Mouse (Mus musculus): ENCODE results near the gene Pik3c2g. TPM values are rescaled to one million over a fixed set of nuclear protein-coding genes. Genes with fewer than 3 reads are reported as not detected.

Pik3c2g gene
- polyA plus RNA-seq, 1 experiment: not detected

GRCm38 (mm10) chr6:139964895-139965294, 377.9 kb downstream of the Pik3c2g start:
- no peaks in the 10 kb centered on the region for H3K4me1 ChIP-seq (ENCODE audit: control insufficient read depth, insufficient read depth, low read length)
- H3K9me3 ChIP-seq (replicated peaks; ENCODE audit: control insufficient read depth, insufficient read depth, low read length, poor library complexity, severe bottlenecking): no peaks in the 10 kb centered on the region
- no peak overlapping the region for H3K27ac ChIP-seq (ENCODE audit: insufficient read depth, low read length)
- H3K27me3 ChIP-seq (ENCODE audit: control insufficient read depth, insufficient read depth, low read length, poor library complexity, severe bottlenecking): no peaks in the 10 kb centered on the region
- TF ChIP-seq CTCF (IDR thresholded peaks at IDR 0.05; ENCODE audit: low read depth, low read length): no peak
- TF ChIP-seq POLR2A (IDR thresholded peaks at IDR 0.05; ENCODE audit: insufficient read depth, low read length): no peak
- no peak for TF ChIP-seq EP300 (IDR thresholded peaks at IDR 0.05; ENCODE audit: insufficient read depth, low read depth, low read length)
- H3K4me3 ChIP-seq (ENCODE audit: low read depth, low read length): no peak overlapping the region
- H3K9ac ChIP-seq (ENCODE audit: low read depth, poor library complexity, severe bottlenecking): no peak overlapping the region
- H3K36me3 ChIP-seq (ENCODE audit: control insufficient read depth, insufficient read depth, low read length, poor library complexity, severe bottlenecking): no peaks in the 10 kb centered on the region

- H3K4me3 ChIP-seq (ENCODE audit: low read depth, low read length): no peak overlapping the region
- H3K27ac ChIP-seq (ENCODE audit: insufficient read depth, low read length): no peak overlapping the region
- H3K9ac ChIP-seq (ENCODE audit: low read depth, poor library complexity, severe bottlenecking): no peak overlapping the region
- H3K27me3 ChIP-seq (ENCODE audit: control insufficient read depth, insufficient read depth, low read length, poor library complexity, severe bottlenecking): no peaks in the 10 kb centered on the region
- TF ChIP-seq POLR2A (IDR thresholded peaks at IDR 0.05; ENCODE audit: insufficient read depth, low read length): no peak
- TF ChIP-seq EP300 (IDR thresholded peaks at IDR 0.05; ENCODE audit: insufficient read depth, low read depth, low read length): no peak
- no peak for TF ChIP-seq CTCF (IDR thresholded peaks at IDR 0.05; ENCODE audit: low read depth, low read length)
- no peaks in the 10 kb centered on the region for H3K4me1 ChIP-seq (ENCODE audit: control insufficient read depth, insufficient read depth, low read length)
- no peaks in the 10 kb centered on the region for H3K9me3 ChIP-seq (replicated peaks; ENCODE audit: control insufficient read depth, insufficient read depth, low read length, poor library complexity, severe bottlenecking)
- no peaks in the 10 kb centered on the region for H3K36me3 ChIP-seq (ENCODE audit: control insufficient read depth, insufficient read depth, low read length, poor library complexity, severe bottlenecking)
Measured at GRCm38 (mm10) chr6:139966684-139967083, 379.7 kb downstream of the Pik3c2g start.

- H3K4me1 ChIP-seq (ENCODE audit: control insufficient read depth, insufficient read depth, low read length): no peaks in the 10 kb centered on the region
- no peaks in the 10 kb centered on the region for H3K9me3 ChIP-seq (replicated peaks; ENCODE audit: control insufficient read depth, insufficient read depth, low read length, poor library complexity, severe bottlenecking)
- no peaks in the 10 kb centered on the region for H3K36me3 ChIP-seq (ENCODE audit: control insufficient read depth, insufficient read depth, low read length, poor library complexity, severe bottlenecking)
- no peak overlapping the region for H3K4me3 ChIP-seq (ENCODE audit: low read depth, low read length)
- TF ChIP-seq POLR2A (IDR thresholded peaks at IDR 0.05; ENCODE audit: insufficient read depth, low read length) (no peak), CTCF (IDR thresholded peaks at IDR 0.05; ENCODE audit: low read depth, low read length) (no peak), EP300 (IDR thresholded peaks at IDR 0.05; ENCODE audit: insufficient read depth, low read depth, low read length) (no peak)
- no peak overlapping the region for H3K9ac ChIP-seq (ENCODE audit: low read depth, poor library complexity, severe bottlenecking)
- H3K27me3 ChIP-seq (ENCODE audit: control insufficient read depth, insufficient read depth, low read length, poor library complexity, severe bottlenecking): no peaks in the 10 kb centered on the region
- no peak overlapping the region for H3K27ac ChIP-seq (ENCODE audit: insufficient read depth, low read length)
Measured at GRCm38 (mm10) chr6:139971608-139972298, 384.7 kb downstream of the Pik3c2g start.

GRCm38 (mm10) chr6:139974668-139975067, 387.6 kb downstream of the Pik3c2g start:
- Histone ChIP-seq H3K9ac (ENCODE audit: low read depth, poor library complexity, severe bottlenecking) (no peak overlapping the region), H3K4me1 (ENCODE audit: control insufficient read depth, insufficient read depth, low read length) (no peaks in the 10 kb centered on the region), H3K27me3 (ENCODE audit: control insufficient read depth, insufficient read depth, low read length, poor library complexity, severe bottlenecking) (no peaks in the 10 kb centered on the region), H3K27ac (ENCODE audit: insufficient read depth, low read length) (no peak overlapping the region), H3K4me3 (ENCODE audit: low read depth, low read length) (no peak overlapping the region), H3K9me3 (replicated peaks; ENCODE audit: control insufficient read depth, insufficient read depth, low read length, poor library complexity, severe bottlenecking) (no peaks in the 10 kb centered on the region), H3K36me3 (ENCODE audit: control insufficient read depth, insufficient read depth, low read length, poor library complexity, severe bottlenecking) (no peaks in the 10 kb centered on the region)
- no peak for TF ChIP-seq POLR2A (IDR thresholded peaks at IDR 0.05; ENCODE audit: insufficient read depth, low read length)
- no peak for TF ChIP-seq CTCF (IDR thresholded peaks at IDR 0.05; ENCODE audit: low read depth, low read length)
- TF ChIP-seq EP300 (IDR thresholded peaks at IDR 0.05; ENCODE audit: insufficient read depth, low read depth, low read length): no peak

- no peaks in the 10 kb centered on the region for H3K27me3 ChIP-seq (ENCODE audit: control insufficient read depth, insufficient read depth, low read length, poor library complexity, severe bottlenecking)
- H3K27ac ChIP-seq (ENCODE audit: insufficient read depth, low read length): no peak overlapping the region
- H3K4me1 ChIP-seq (ENCODE audit: control insufficient read depth, insufficient read depth, low read length): no peaks in the 10 kb centered on the region
- TF ChIP-seq EP300 (IDR thresholded peaks at IDR 0.05; ENCODE audit: insufficient read depth, low read depth, low read length) (no peak), CTCF (IDR thresholded peaks at IDR 0.05; ENCODE audit: low read depth, low read length) (no peak), POLR2A (IDR thresholded peaks at IDR 0.05; ENCODE audit: insufficient read depth, low read length) (no peak)
- no peak overlapping the region for H3K9ac ChIP-seq (ENCODE audit: low read depth, poor library complexity, severe bottlenecking)
- no peak overlapping the region for H3K4me3 ChIP-seq (ENCODE audit: low read depth, low read length)
- no peaks in the 10 kb centered on the region for H3K36me3 ChIP-seq (ENCODE audit: control insufficient read depth, insufficient read depth, low read length, poor library complexity, severe bottlenecking)
- H3K9me3 ChIP-seq (replicated peaks; ENCODE audit: control insufficient read depth, insufficient read depth, low read length, poor library complexity, severe bottlenecking): no peaks in the 10 kb centered on the region; the same call in 1 of the 2 replicates
Measured at GRCm38 (mm10) chr6:139978114-139978513, 391.1 kb downstream of the Pik3c2g start.

- H3K36me3 ChIP-seq (ENCODE audit: control insufficient read depth, insufficient read depth, low read length, poor library complexity, severe bottlenecking): no peaks in the 10 kb centered on the region
- TF ChIP-seq CTCF (IDR thresholded peaks at IDR 0.05; ENCODE audit: low read depth, low read length) (no peak), POLR2A (IDR thresholded peaks at IDR 0.05; ENCODE audit: insufficient read depth, low read length) (no peak), EP300 (IDR thresholded peaks at IDR 0.05; ENCODE audit: insufficient read depth, low read depth, low read length) (no peak)
Measured at GRCm38 (mm10) chr6:139981061-139981460, 394.0 kb downstream of the Pik3c2g start.

More at GRCm38 (mm10) chr6:139981061-139981460, 394.0 kb downstream of the Pik3c2g start:
- H3K27me3 ChIP-seq (ENCODE audit: control insufficient read depth, insufficient read depth, low read length, poor library complexity, severe bottlenecking): no peaks in the 10 kb centered on the region
- no peaks in the 10 kb centered on the region for H3K4me1 ChIP-seq (ENCODE audit: control insufficient read depth, insufficient read depth, low read length)
- H3K9me3 ChIP-seq (replicated peaks; ENCODE audit: control insufficient read depth, insufficient read depth, low read length, poor library complexity, severe bottlenecking): no peaks in the 10 kb centered on the region; the same call in 1 of the 2 replicates
- H3K27ac ChIP-seq (ENCODE audit: insufficient read depth, low read length): no peak overlapping the region
- H3K9ac ChIP-seq (ENCODE audit: low read depth, poor library complexity, severe bottlenecking): no peak overlapping the region
- H3K4me3 ChIP-seq (ENCODE audit: low read depth, low read length): no peak overlapping the region
